Mouse (Mus musculus) naive thymus-derived CD4-positive, alpha-beta T cell, adult 5 months (primary cell): ENCODE measurements around the gene Nubpl. TPM values are rescaled to one million over a fixed set of nuclear protein-coding genes. Genes with fewer than 3 reads are reported as not detected.

Source experiments
- polyA plus RNA-seq: library from polyadenylated mRNA; unstranded; fragments of 100-300 nt; shearing (Covaris generic); gene quantifications from one replicate; pipeline ENCODE4 v1.2.1, GENCODE M21; 2017

Gene Nubpl
- polyA plus RNA-seq: 5.2 TPM

GRCm38 (mm10) chr12:52097650-52098070, at the start of gene Nubpl:
Gene Nubpl (plus strand): TSS chr12:52097737.

Other genes starting within 250 kb of the Nubpl start
- gene Heatr5a, start 126.4 kb upstream of the Nubpl start, polyA plus RNA-seq: 35.2 TPM
- 5.7 TPM for gene Dtd2, start 91.2 kb upstream of the Nubpl start, polyA plus RNA-seq
- gene Gpr33, start 69.7 kb upstream of the Nubpl start, polyA plus RNA-seq: not detected